Mouse (Mus musculus): Measurements from ENCODE around the gene Tor4a. TPM values are rescaled to one million over a fixed set of nuclear protein-coding genes. Genes with fewer than 3 reads are reported as not detected.

Gene Tor4a
- total RNA-seq, 1 experiment: 11.1 TPM

GRCm38 (mm10) chr2:25177076-25177475, 19.6 kb downstream of the Tor4a start:
- Histone ChIP-seq H3K36me3 (ENCODE audit: control insufficient read depth, insufficient read depth, low read length, poor library complexity, severe bottlenecking) (no peaks in the 10 kb centered on the region), H3K9me3 (ENCODE audit: control insufficient read depth, insufficient read depth, low read depth, low read length) (no peaks in the 10 kb centered on the region), H3K9ac (ENCODE audit: insufficient read depth, low read depth, low read length, poor library complexity, severe bottlenecking) (no peak overlapping the region), H3K27ac (ENCODE audit: insufficient read depth, low read depth, low read length, poor library complexity, severe bottlenecking) (no peak overlapping the region), H3K4me3 (ENCODE audit: insufficient read depth in 1 of 2, low read depth in 1 of 2, low read length in 2 of 2, poor library complexity in 1 of 2, severe bottlenecking in 1 of 2) (no peak overlapping the region), H3K4me1 (ENCODE audit: control insufficient read depth in 2 of 2, insufficient read depth in 2 of 2, low read length in 2 of 2, poor library complexity in 1 of 2) (peaks cover 0 to 8% of the 10 kb centered on the region in 2 experiments; a peak in 1 of 4 replicates)
- DNase-seq (ENCODE audit: low read depth, low spot score): no peak
- in situ Hi-C loops (cut with MboI; ENCODE audit: low sequenced_read_pairs in 2 of 2, unreplicated experiment in 2 of 2): no loop called here
- TF ChIP-seq HCFC1 (IDR thresholded peaks at IDR 0.05; ENCODE audit: borderline replicate concordance, insufficient read depth, low read length) (no peak), MAFK (IDR thresholded peaks at IDR 0.05; ENCODE audit: insufficient read depth, low read depth, low read length) (no peak), ZC3H11A (IDR thresholded peaks at IDR 0.05; ENCODE audit: borderline replicate concordance, low read depth, low read length) (no peak)

- peaks cover 0 to 7% of the 10 kb centered on the region in 2 experiments; a peak in 1 of 4 replicates for H3K4me1 ChIP-seq (ENCODE audit: control insufficient read depth in 2 of 2, insufficient read depth in 2 of 2, low read length in 2 of 2, poor library complexity in 1 of 2)
- DNase-seq (ENCODE audit: low read depth, low spot score): no peak
- TF ChIP-seq MAFK (IDR thresholded peaks at IDR 0.05; ENCODE audit: insufficient read depth, low read depth, low read length) (no peak), ZC3H11A (IDR thresholded peaks at IDR 0.05; ENCODE audit: borderline replicate concordance, low read depth, low read length) (no peak), ZNF384 (IDR thresholded peaks at IDR 0.05; ENCODE audit: low read depth, low read length) (no peak), HCFC1 (IDR thresholded peaks at IDR 0.05; ENCODE audit: borderline replicate concordance, insufficient read depth, low read length) (no peak), CHD2 (IDR thresholded peaks at IDR 0.05; ENCODE audit: low read depth, low read length) (no peak)
- H3K27ac ChIP-seq (ENCODE audit: insufficient read depth, low read depth, low read length, poor library complexity, severe bottlenecking): no peak overlapping the region
- no peaks in the 10 kb centered on the region for H3K36me3 ChIP-seq (ENCODE audit: control insufficient read depth, insufficient read depth, low read length, poor library complexity, severe bottlenecking)
- no peaks in the 10 kb centered on the region for H3K9me3 ChIP-seq (ENCODE audit: control insufficient read depth, insufficient read depth, low read depth, low read length)
- no peak overlapping the region for H3K9ac ChIP-seq (ENCODE audit: insufficient read depth, low read depth, low read length, poor library complexity, severe bottlenecking)
- in situ Hi-C loops (cut with MboI; ENCODE audit: low sequenced_read_pairs in 2 of 2, unreplicated experiment in 2 of 2): no loop called here
- H3K4me3 ChIP-seq (ENCODE audit: insufficient read depth in 1 of 2, low read depth in 1 of 2, low read length in 2 of 2, poor library complexity in 1 of 2, severe bottlenecking in 1 of 2): no peak overlapping the region
Measured at GRCm38 (mm10) chr2:25176573-25176972, 20.1 kb downstream of the Tor4a start.

DNA sequence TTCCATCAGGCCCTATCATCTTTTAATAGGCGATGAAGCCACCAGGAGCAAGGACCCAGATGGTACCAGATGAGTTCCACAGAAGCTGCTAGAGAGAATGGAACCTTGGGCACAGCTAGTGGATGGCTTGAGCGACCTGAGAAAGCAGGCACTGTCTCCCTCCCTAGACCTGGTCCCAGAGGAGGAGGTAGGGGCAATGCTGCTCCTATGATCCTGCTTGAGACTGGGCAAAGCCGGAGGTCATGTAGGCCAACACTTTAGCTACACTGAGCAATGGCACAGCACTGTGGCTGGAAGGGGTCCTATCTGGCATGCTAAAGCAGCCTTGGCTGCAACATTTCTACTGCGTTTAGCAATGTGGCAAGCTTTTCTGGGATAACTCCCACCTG, 21.0 kb downstream of the Tor4a start:
- in situ Hi-C loops (cut with MboI; ENCODE audit: low sequenced_read_pairs in 2 of 2, unreplicated experiment in 2 of 2): no loop called here
- no peak overlapping the region for H3K4me3 ChIP-seq (ENCODE audit: insufficient read depth in 1 of 2, low read depth in 1 of 2, low read length in 2 of 2, poor library complexity in 1 of 2, severe bottlenecking in 1 of 2)
- TF ChIP-seq ZNF384 (IDR thresholded peaks at IDR 0.05; ENCODE audit: low read depth, low read length): no peak
- TF ChIP-seq MAFK (IDR thresholded peaks at IDR 0.05; ENCODE audit: insufficient read depth, low read depth, low read length): no peak
- no peak for TF ChIP-seq ZC3H11A (IDR thresholded peaks at IDR 0.05; ENCODE audit: borderline replicate concordance, low read depth, low read length)
- no peak for TF ChIP-seq CHD2 (IDR thresholded peaks at IDR 0.05; ENCODE audit: low read depth, low read length)
- TF ChIP-seq HCFC1 (IDR thresholded peaks at IDR 0.05; ENCODE audit: borderline replicate concordance, insufficient read depth, low read length): no peak
- no peak for DNase-seq (ENCODE audit: low read depth, low spot score)
- H3K27ac ChIP-seq (ENCODE audit: insufficient read depth, low read depth, low read length, poor library complexity, severe bottlenecking): no peak overlapping the region
- H3K4me1 ChIP-seq (ENCODE audit: control insufficient read depth in 2 of 2, insufficient read depth in 2 of 2, low read length in 2 of 2, poor library complexity in 1 of 2): peaks cover 0 to 7% of the 10 kb centered on the region in 2 experiments; a peak in 1 of 4 replicates
- no peaks in the 10 kb centered on the region for H3K36me3 ChIP-seq (ENCODE audit: control insufficient read depth, insufficient read depth, low read length, poor library complexity, severe bottlenecking)
- H3K9ac ChIP-seq (ENCODE audit: insufficient read depth, low read depth, low read length, poor library complexity, severe bottlenecking): no peak overlapping the region
- no peaks in the 10 kb centered on the region for H3K9me3 ChIP-seq (ENCODE audit: control insufficient read depth, insufficient read depth, low read depth, low read length)

DNA sequence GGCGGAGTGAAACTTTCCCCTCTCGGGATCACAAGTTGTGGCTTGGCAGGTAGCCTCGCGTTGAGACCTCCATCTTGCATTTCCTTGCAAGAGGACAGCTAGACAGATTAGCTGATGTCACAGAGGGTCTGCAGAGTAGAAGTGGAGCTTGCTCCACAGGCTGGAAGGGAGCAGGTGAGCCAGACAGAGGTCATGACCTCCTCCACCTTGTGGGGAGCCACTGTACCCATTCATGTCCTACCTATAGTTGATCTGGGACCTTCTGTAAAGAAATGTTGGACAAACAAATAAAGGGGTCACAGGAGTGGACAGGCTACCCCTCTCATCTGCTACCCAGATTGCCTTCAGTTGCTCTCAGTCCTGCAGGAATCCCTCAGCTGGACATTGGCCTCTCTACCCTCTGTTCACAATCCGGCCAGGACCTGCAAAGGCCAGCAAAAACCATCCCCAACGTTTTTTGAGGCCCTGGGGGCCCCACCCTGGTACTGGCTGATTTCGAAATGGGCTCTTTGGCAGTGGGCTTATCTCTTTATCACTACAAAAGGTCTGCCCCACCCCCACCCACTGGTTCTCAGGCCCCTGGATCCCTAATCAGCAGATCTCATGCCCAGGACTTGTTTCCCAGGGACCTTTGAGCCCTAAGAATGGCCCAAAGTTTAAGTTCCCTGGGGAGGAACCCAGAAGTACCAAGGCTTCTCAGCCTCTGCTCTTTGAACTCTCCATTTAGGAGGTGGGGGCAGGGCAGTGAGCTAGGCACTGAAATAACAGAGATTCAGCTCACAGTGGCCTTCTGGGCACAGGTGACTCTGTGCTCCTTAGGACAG, 21.6 kb downstream of the Tor4a start:
- Histone ChIP-seq H3K4me1 (ENCODE audit: control insufficient read depth in 2 of 2, insufficient read depth in 2 of 2, low read length in 2 of 2, poor library complexity in 1 of 2) (peaks cover 0 to 7% of the 10 kb centered on the region in 2 experiments; a peak in 1 of 4 replicates), H3K9me3 (ENCODE audit: control insufficient read depth, insufficient read depth, low read depth, low read length) (no peaks in the 10 kb centered on the region), H3K27ac (ENCODE audit: insufficient read depth, low read depth, low read length, poor library complexity, severe bottlenecking) (no peak overlapping the region), H3K36me3 (ENCODE audit: control insufficient read depth, insufficient read depth, low read length, poor library complexity, severe bottlenecking) (no peaks in the 10 kb centered on the region), H3K9ac (ENCODE audit: insufficient read depth, low read depth, low read length, poor library complexity, severe bottlenecking) (no peak overlapping the region), H3K4me3 (ENCODE audit: insufficient read depth in 1 of 2, low read depth in 1 of 2, low read length in 2 of 2, poor library complexity in 1 of 2, severe bottlenecking in 1 of 2) (no peak overlapping the region)
- TF ChIP-seq HCFC1 (IDR thresholded peaks at IDR 0.05; ENCODE audit: borderline replicate concordance, insufficient read depth, low read length): no peak
- no peak for TF ChIP-seq ZNF384 (IDR thresholded peaks at IDR 0.05; ENCODE audit: low read depth, low read length)
- no peak for TF ChIP-seq ZC3H11A (IDR thresholded peaks at IDR 0.05; ENCODE audit: borderline replicate concordance, low read depth, low read length)
- no peak for DNase-seq (ENCODE audit: low read depth, low spot score)
- in situ Hi-C loops (cut with MboI; ENCODE audit: low sequenced_read_pairs in 2 of 2, unreplicated experiment in 2 of 2): no loop called here

Measured in ES-E14 (cell line).